Mouse (Mus musculus) embryo, embryonic 10.5 days (tissue): ENCODE data around the gene Prdx6b.

ENCODE experiments used
- DNase-seq: peaks from one replicate; pipeline ENCODE4 v3.0.0-alpha.2; 2015; ENCODE audit warnings: low spot score

The Prdx6b gene

GRCm38 (mm10) chr2:80325779-80326178 is 33.5 kb downstream of the Prdx6b start:
- DNase-seq = no peak

DNA sequence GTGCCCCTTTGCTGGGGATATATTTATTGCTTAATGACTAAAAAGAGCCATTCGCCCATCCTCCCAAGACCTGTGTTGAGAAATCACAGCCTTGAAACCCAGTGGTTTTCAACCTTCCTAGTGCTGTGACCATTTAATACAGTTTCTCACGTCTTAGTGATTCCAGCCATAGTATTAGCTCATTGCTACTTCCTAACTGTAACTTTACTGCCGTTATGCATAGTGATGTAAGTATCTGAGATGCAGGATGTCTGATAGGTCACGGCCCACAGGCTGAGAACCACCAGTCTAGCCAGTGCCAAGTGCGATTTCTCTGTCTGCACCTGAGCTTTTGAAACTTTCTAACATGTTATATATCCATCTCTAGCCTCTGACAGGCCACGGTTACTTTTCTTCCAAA is 35.0 kb downstream of the Prdx6b start:
- no peak for DNase-seq

DNA sequence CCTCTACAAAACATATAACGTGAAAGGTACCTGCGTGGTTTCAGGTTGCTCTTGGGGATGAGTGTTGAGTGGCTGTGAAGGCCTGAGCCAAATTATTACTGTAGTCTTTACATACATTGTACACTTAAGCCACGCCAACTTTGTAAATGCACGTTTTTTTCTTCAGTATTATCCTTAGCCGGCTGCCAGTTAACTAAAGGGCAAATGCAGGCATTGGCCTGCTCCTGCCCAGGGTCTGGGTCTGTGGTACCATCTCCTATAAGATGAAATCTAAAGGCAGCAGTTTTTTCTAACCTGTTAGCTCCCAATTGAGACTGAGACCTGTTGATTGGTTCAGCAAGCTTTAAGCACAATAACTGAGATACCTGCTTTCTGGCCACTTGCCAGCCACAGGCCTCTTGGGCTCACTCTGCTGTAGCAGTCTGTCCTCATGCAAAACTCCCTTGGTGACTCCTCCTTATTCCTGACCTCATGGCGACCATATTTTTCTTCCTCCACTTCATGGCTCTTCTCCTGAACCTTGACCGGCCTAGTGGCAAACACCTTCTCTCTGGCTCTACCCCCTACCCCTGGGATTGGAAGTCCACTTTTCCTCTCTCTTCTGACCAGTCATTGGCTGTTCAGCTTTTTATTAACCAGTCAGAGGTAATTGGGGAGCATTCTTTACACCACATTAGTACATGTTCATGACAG is 36.8 kb downstream of the Prdx6b start:
- DNase-seq = no peak

GRCm38 (mm10) chr2:80340537-80340936 is 48.3 kb downstream of the Prdx6b start:
- DNase-seq = no peak
